Mouse (Mus musculus): Measurements from ENCODE around the gene Hnrnpf.

- TF ChIP-seq CTCF (IDR thresholded peaks at IDR 0.05; ENCODE audit: insufficient read depth, low read length) (no peak), POLR2A (IDR thresholded peaks at IDR 0.05; ENCODE audit: borderline replicate concordance, extremely low read depth, low read depth, low read length) (no peak)
Measured at GRCm38 (mm10) chr6:117908424-117908900, 8.3 kb downstream of the Hnrnpf start.

Measured in lung, adult 2 months (tissue).